In the genomic region with DNA sequence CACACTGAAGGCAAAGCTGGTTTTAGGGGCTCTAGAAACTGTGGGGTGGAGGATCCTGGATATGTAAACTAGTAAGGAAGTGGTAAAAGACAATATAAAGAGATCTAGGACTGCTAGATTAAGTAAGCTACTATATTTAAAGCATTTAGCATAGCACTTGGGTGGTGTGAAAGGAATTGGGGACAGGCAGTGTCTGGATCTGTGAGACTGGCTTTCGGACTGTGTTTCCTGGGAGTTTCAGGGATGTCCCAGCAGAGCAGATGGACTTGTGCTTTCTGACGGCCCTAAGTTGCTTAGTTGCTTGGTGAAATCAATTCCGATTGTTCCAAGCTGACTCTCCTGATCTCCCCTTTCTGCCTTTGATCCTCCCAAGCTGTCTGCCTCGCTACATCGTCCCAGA, we compare ENCODE assay signal across 13 mouse cellular contexts. TPM values are rescaled to one million over a fixed set of nuclear protein-coding genes. Genes with fewer than 3 reads are reported as not detected.
DNase-seq lines count a peak whose midpoint lies in the region; ATAC-seq lines count a peak whose summit lies in the region.
"Had no signal": no experiment of that assay in that cellular context is flagged by ENCODE, and none has a peak within 500 bp of the region (broad histone marks: within the 10 kb centered on the region; RNA-seq: fewer than 3 reads in every experiment).

No protein-coding gene starts in this region.

- H3K9me3 ChIP-seq in embryonic facial prominence, embryonic 12.5 days: no peaks in the 10 kb centered on the region
- H3K9me3 ChIP-seq in forebrain, embryonic 15.5 days: no peaks in the 10 kb centered on the region
- H3K9me3 ChIP-seq in intestine, embryonic 16.5 days (ENCODE audit: control insufficient read depth, low read length): no peaks in the 10 kb centered on the region
- H3K9me3 ChIP-seq in midbrain, embryonic 15.5 days: no peaks in the 10 kb centered on the region
- H3K9me3 ChIP-seq in kidney, embryonic 14.5 days (ENCODE audit: control insufficient read depth, low read length): no peaks in the 10 kb centered on the region

- H3K27ac ChIP-seq in embryonic facial prominence, embryonic 12.5 days: peak overlapping the region; percentile 24; the same call in 1 of the 2 replicates
- H3K27ac ChIP-seq in forebrain, embryonic 15.5 days (replicated peaks): 0 out of 2 replicates have a peak overlapping the region, but pooled peaks have one; percentile 38
- peak overlapping the region; percentile 47; the same call in 1 of the 2 replicates for H3K27ac ChIP-seq in intestine, embryonic 16.5 days (ENCODE audit: low read length)
- H3K27ac ChIP-seq in midbrain, embryonic 15.5 days: peak overlapping the region; percentile 54; the same call in 1 of the 2 replicates
- H3K27ac ChIP-seq in kidney, embryonic 14.5 days (ENCODE audit: low read depth, low read length): no peak overlapping the region
- H3K27ac ChIP-seq: gastrocnemius, adult 2 months; layer of hippocampus, adult 2 months had no signal

- H3K4me3 ChIP-seq in embryonic facial prominence, embryonic 12.5 days: 0 out of 2 replicates have a peak overlapping the region, but pooled peaks have one; percentile 9
- peak overlapping the region; percentile 87; the same call in 1 of the 2 replicates for H3K4me3 ChIP-seq in forebrain, embryonic 15.5 days
- H3K4me3 ChIP-seq in intestine, embryonic 16.5 days (ENCODE audit: low read length): peak overlapping the region; percentile 63; the same call in 1 of the 2 replicates
- H3K4me3 ChIP-seq in midbrain, embryonic 15.5 days: peak overlapping the region; percentile 67
- H3K4me3 ChIP-seq in kidney, embryonic 14.5 days (ENCODE audit: low read length): no peak overlapping the region
- H3K4me3 ChIP-seq: gastrocnemius, adult 2 months; layer of hippocampus, adult 2 months had no signal

- peak overlapping the region; percentile 86 for H3K4me2 ChIP-seq in embryonic facial prominence, embryonic 12.5 days (replicated peaks)
- H3K4me2 ChIP-seq in forebrain, embryonic 15.5 days (replicated peaks): peak overlapping the region; percentile 87
- peak overlapping the region; percentile 73 for H3K4me2 ChIP-seq in intestine, embryonic 16.5 days (ENCODE audit: low read depth, low read length)
- peak overlapping the region; percentile 76 for H3K4me2 ChIP-seq in midbrain, embryonic 15.5 days
- no peak overlapping the region for H3K4me2 ChIP-seq in kidney, embryonic 14.5 days (replicated peaks; ENCODE audit: low read depth, low read length)

- no peaks in the 10 kb centered on the region for H3K27me3 ChIP-seq in embryonic facial prominence, embryonic 12.5 days
- H3K27me3 ChIP-seq in forebrain, embryonic 15.5 days: no peaks in the 10 kb centered on the region
- no peaks in the 10 kb centered on the region for H3K27me3 ChIP-seq in intestine, embryonic 16.5 days (replicated peaks; ENCODE audit: control insufficient read depth, insufficient read depth, low read length)
- H3K27me3 ChIP-seq in midbrain, embryonic 15.5 days (replicated peaks): no peaks in the 10 kb centered on the region
- H3K27me3 ChIP-seq in kidney, embryonic 14.5 days (ENCODE audit: control insufficient read depth, insufficient read depth, low read length): no peaks in the 10 kb centered on the region

- H3K4me1 ChIP-seq in embryonic facial prominence, embryonic 12.5 days: peaks cover 53% of the 10 kb centered on the region
- peaks cover 68% of the 10 kb centered on the region for H3K4me1 ChIP-seq in forebrain, embryonic 15.5 days
- H3K4me1 ChIP-seq in intestine, embryonic 16.5 days (ENCODE audit: control insufficient read depth, insufficient read depth, low read length): peaks cover 47% of the 10 kb centered on the region
- H3K4me1 ChIP-seq in midbrain, embryonic 15.5 days: peaks cover 61% of the 10 kb centered on the region
- H3K4me1 ChIP-seq in kidney, embryonic 14.5 days (ENCODE audit: control insufficient read depth, insufficient read depth, low read length): peaks cover 34% of the 10 kb centered on the region

- no peak for ATAC-seq in embryonic facial prominence, embryonic 12.5 days (ENCODE audit: insufficient number of reproducible peaks, insufficient read depth, low FRiP score, low TSS enrichment)
- ATAC-seq in forebrain, embryonic 15.5 days (replicated peaks): no peak
- ATAC-seq in intestine, embryonic 16.5 days: no peak
- no peak for ATAC-seq in midbrain, embryonic 15.5 days (replicated peaks)
- ATAC-seq in kidney, embryonic 14.5 days (ENCODE audit: low FRiP score, low TSS enrichment): no peak
- ATAC-seq: inflammation-experienced regulatory T-cells, adult 6 months had no signal

- no peak for DNase-seq in adrenal gland, adult 8-10 months
- DNase-seq in kidney, postnatal 14 days: no peak
- DNase-seq in heart, adult 9 months (ENCODE audit: low spot score in 2 of 2): no peak
- DNase-seq: cerebellum, adult 9-11 months; gastrocnemius, adult 2 months; thymus, postnatal 4 days had no signal

- peaks cover 22% of the 10 kb centered on the region; the same call in 1 of the 2 replicates for H3K36me3 ChIP-seq in embryonic facial prominence, embryonic 12.5 days
- peaks cover 5% of the 10 kb centered on the region; the same call in 1 of the 2 replicates for H3K36me3 ChIP-seq in forebrain, embryonic 15.5 days
- peaks cover under 1% of the 10 kb centered on the region; the same call in 1 of the 2 replicates for H3K36me3 ChIP-seq in intestine, embryonic 16.5 days (ENCODE audit: control insufficient read depth, insufficient read depth, low read length)
- no peaks in the 10 kb centered on the region for H3K36me3 ChIP-seq in midbrain, embryonic 15.5 days (replicated peaks)
- H3K36me3 ChIP-seq in kidney, embryonic 14.5 days (ENCODE audit: control insufficient read depth, insufficient read depth, low read length): peaks cover 16% of the 10 kb centered on the region

- WGBS in embryonic facial prominence, embryonic 12.5 days: 59% methylated on average over 5 of the region's 5 CpGs
- 22% methylated on average over 5 of the region's 5 CpGs for WGBS in forebrain, embryonic 15.5 days
- WGBS in intestine, embryonic 16.5 days: 73% methylated on average over 5 of the region's 5 CpGs
- WGBS in midbrain, embryonic 15.5 days: 23% methylated on average over 5 of the region's 5 CpGs
- 58% methylated on average over 5 of the region's 5 CpGs for WGBS in kidney, embryonic 14.5 days

- no peak overlapping the region for H3K9ac ChIP-seq in embryonic facial prominence, embryonic 12.5 days
- H3K9ac ChIP-seq in forebrain, embryonic 15.5 days (replicated peaks): peak overlapping the region; percentile 5; the same call in 1 of the 2 replicates
- H3K9ac ChIP-seq in intestine, embryonic 16.5 days (ENCODE audit: low read depth, low read length): peak overlapping the region; percentile 17; the same call in 1 of the 2 replicates
- H3K9ac ChIP-seq in midbrain, embryonic 15.5 days: peak overlapping the region; percentile 30
- no peak overlapping the region for H3K9ac ChIP-seq in kidney, embryonic 14.5 days (ENCODE audit: low read depth, low read length)

RNA-seq across cellular contexts. Expression of a gene that starts 5.1 kb away (rescaled TPM):
- 79.5 and 84.3 TPM in 2 replicates for polyA plus RNA-seq in embryonic facial prominence, embryonic 12.5 days (2016; fragmentation: Nextera tagmentation; extraction: Ambion mirVana)
- 74.0 and 78.3 TPM in 2 replicates for polyA plus RNA-seq in forebrain, embryonic 15.5 days (2015; fragmentation: Nextera tagmentation; extraction: Ambion mirVana)
- 109 and 110 TPM in 2 replicates for polyA plus RNA-seq in intestine, embryonic 16.5 days (2015; fragmentation: Nextera tagmentation; extraction: Ambion mirVana)
- polyA plus RNA-seq in midbrain, embryonic 15.5 days (2015; fragmentation: Nextera tagmentation; extraction: Ambion mirVana): 80.6 and 83.2 TPM in 2 replicates
- total RNA-seq in adrenal gland, adult 8-10 months (2022): 1 to 10 TPM; 1.5 to 6.6 (median 3.6) TPM
- 37.8 and 41.8 TPM in 2 replicates for polyA plus RNA-seq in kidney, embryonic 14.5 days (2014; fragmentation: Nextera tagmentation; extraction: Ambion mirVana)

RNA-seq across cellular contexts. Expression of a gene that starts 11.5 kb away (rescaled TPM):
- 0.41 and 0.51 TPM in 2 replicates for polyA plus RNA-seq in embryonic facial prominence, embryonic 12.5 days (2016; fragmentation: Nextera tagmentation; extraction: Ambion mirVana)
- not detected in 2 replicates for polyA plus RNA-seq in forebrain, embryonic 15.5 days (2015; fragmentation: Nextera tagmentation; extraction: Ambion mirVana)
- 1.6 and 2.3 TPM in 2 replicates for polyA plus RNA-seq in intestine, embryonic 16.5 days (2015; fragmentation: Nextera tagmentation; extraction: Ambion mirVana)
- polyA plus RNA-seq in midbrain, embryonic 15.5 days (2015; fragmentation: Nextera tagmentation; extraction: Ambion mirVana): 0.13 and 0.47 TPM in 2 replicates
- 10 to 100 TPM in 1 of 4 experiments, 1 to 10 TPM in 3; 5.2 to 11.3 (median 6.2) TPM for total RNA-seq in adrenal gland, adult 8-10 months (2022)
- polyA plus RNA-seq in kidney, embryonic 14.5 days (2014; fragmentation: Nextera tagmentation; extraction: Ambion mirVana): 0.74 and 0.97 TPM in 2 replicates

RNA-seq across cellular contexts. Expression of a gene that starts 13.2 kb away (rescaled TPM):
- 80.2 and 80.4 TPM in 2 replicates for polyA plus RNA-seq in embryonic facial prominence, embryonic 12.5 days (2016; fragmentation: Nextera tagmentation; extraction: Ambion mirVana)
- polyA plus RNA-seq in forebrain, embryonic 15.5 days (2015; fragmentation: Nextera tagmentation; extraction: Ambion mirVana): 46.6 and 52.7 TPM in 2 replicates
- 469 and 470 TPM in 2 replicates for polyA plus RNA-seq in intestine, embryonic 16.5 days (2015; fragmentation: Nextera tagmentation; extraction: Ambion mirVana)
- 57.2 and 58.7 TPM in 2 replicates for polyA plus RNA-seq in midbrain, embryonic 15.5 days (2015; fragmentation: Nextera tagmentation; extraction: Ambion mirVana)
- 10 to 100 TPM; 68.5 to 90.2 (median 77.9) TPM for total RNA-seq in adrenal gland, adult 8-10 months (2022)
- 81.0 and 139 TPM in 2 replicates for polyA plus RNA-seq in kidney, embryonic 14.5 days (2014; fragmentation: Nextera tagmentation; extraction: Ambion mirVana)

RNA-seq across cellular contexts. Expression of a gene that starts 34.0 kb away (rescaled TPM):
- polyA plus RNA-seq in embryonic facial prominence, embryonic 12.5 days (2016; fragmentation: Nextera tagmentation; extraction: Ambion mirVana): 0.95 and 1.1 TPM in 2 replicates
- polyA plus RNA-seq in forebrain, embryonic 15.5 days (2015; fragmentation: Nextera tagmentation; extraction: Ambion mirVana): 1.9 and 3.1 TPM in 2 replicates
- polyA plus RNA-seq in intestine, embryonic 16.5 days (2015; fragmentation: Nextera tagmentation; extraction: Ambion mirVana): 1.1 and 1.3 TPM in 2 replicates
- 3.7 and 4.2 TPM in 2 replicates for polyA plus RNA-seq in midbrain, embryonic 15.5 days (2015; fragmentation: Nextera tagmentation; extraction: Ambion mirVana)
- total RNA-seq in adrenal gland, adult 8-10 months (2022): under 1 TPM; 0.17 to 0.62 (median 0.36) TPM
- polyA plus RNA-seq in kidney, embryonic 14.5 days (2014; fragmentation: Nextera tagmentation; extraction: Ambion mirVana): 1.0 and 1.2 TPM in 2 replicates
- total RNA-seq: gastrocnemius, adult 2 months had no signal

Comparison
In these comparisons a context has a peak if more than half of its experiments do, and no peak if none do; other contexts are left out.
1. H3K9ac ChIP-seq: peak in forebrain, embryonic 15.5 days (single experiment), intestine, embryonic 16.5 days (single experiment) and midbrain, embryonic 15.5 days (single experiment); none in embryonic facial prominence, embryonic 12.5 days (single experiment) and kidney, embryonic 14.5 days (single experiment).